Mouse (Mus musculus) kidney, adult 2 months (tissue): ENCODE measurements at regions not wholly inside any gene's neighbourhood (a gene's known extent, or its start where the extent isn't known, plus 50 kb on each side); places are given as distances from the start of the nearest gene placed in this dataset.

Source experiments
- CTCF ChIP-seq: fragments of 200-500 bp; conservative IDR thresholded peaks from 2 replicates; pipeline ENCODE4 v1.5.1; 2011; ENCODE audit warnings: low read depth, mild to moderate bottlenecking, control low read depth, low read length, moderate library complexity, mixed read lengths; ENCODE audit not compliant: insufficient read depth, insufficient read length
- POLR2A ChIP-seq: fragments of 200-500 bp; IDR thresholded peaks from one replicate; pipeline ENCODE4 v1.6.1; 2011; ENCODE audit warnings: low read depth, low read length, control low read depth

DNA sequence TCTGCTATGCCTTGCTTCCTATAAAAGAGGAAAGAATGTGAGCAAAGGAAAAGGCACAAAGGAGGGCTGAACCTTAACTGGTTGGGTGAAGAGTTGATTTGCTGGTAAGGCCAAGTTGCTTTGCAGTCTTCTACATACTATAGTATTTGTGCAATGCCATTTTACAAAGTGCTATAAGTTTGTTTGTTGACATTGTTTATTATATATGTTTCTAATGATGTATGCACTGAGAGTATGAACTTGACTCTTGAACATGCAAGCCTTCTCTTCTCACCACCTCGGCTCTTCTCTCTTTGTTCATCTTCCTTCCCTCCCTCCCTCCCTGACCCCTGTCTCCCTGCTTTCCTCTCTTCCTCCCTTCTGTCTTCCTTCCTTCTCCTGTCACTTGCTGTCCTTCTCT, 135.9 kb upstream of the 1700056E22Rik start:
- TF ChIP-seq CTCF (no peak), POLR2A (no peak)
